In the genomic region with DNA sequence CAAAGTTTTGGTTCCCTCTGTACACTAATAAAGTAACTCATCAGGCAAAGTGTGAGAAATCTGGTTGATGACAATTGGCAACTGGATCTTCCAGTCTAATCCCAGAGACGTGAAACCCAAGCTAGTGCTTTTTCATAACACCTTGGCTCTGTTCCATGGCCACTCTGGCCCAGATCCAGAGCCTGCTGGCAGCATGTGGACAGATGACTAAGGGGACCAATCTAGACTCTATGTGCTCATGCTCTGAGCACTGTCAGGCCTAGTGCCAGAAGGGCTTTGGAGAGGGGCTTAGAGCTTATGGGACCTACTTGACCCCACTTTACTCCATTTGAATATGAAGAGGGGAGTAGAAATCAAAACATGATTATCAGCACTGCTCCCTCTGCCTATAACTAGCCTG, we compare ENCODE assay signal across 8 mouse cellular contexts. TPM values are rescaled to one million over a fixed set of nuclear protein-coding genes. Genes with fewer than 3 reads are reported as not detected.
DNase-seq lines count a peak whose midpoint lies in the region; ATAC-seq and TF ChIP-seq lines count a peak whose summit lies in the region.

No protein-coding gene starts in this region.

- peak; percentile 56 for DNase-seq in MEL (ENCODE audit: low read depth, low spot score)
- DNase-seq in adrenal gland, postnatal 14 days: peak; percentile 96
- peak; percentile 97 for DNase-seq in heart, postnatal 10 days
- peak; percentile 73 for DNase-seq in layer of hippocampus, postnatal 14 days (ENCODE audit: low spot score in 2 of 2)
- peak; percentile 61 to 70 for DNase-seq in spleen, postnatal 4 days (ENCODE audit: low spot score in 2 of 2)
- no peak for DNase-seq in yolk sac, embryonic 10.5 days (ENCODE audit: low spot score)

- peaks cover 5% of the 10 kb centered on the region for H3K79me2 ChIP-seq in MEL (ENCODE audit: control insufficient read depth, insufficient read depth, low read length, poor library complexity)

- H3K9me3 ChIP-seq in MEL (replicated peaks; ENCODE audit: insufficient read depth, low read length): no peaks in the 10 kb centered on the region
- no peaks in the 10 kb centered on the region for H3K9me3 ChIP-seq in forebrain, embryonic 15.5 days

- peak; percentile 93 for ATAC-seq in forebrain, embryonic 15.5 days (replicated peaks)
- ATAC-seq in megakaryocyte progenitor cell, adult 5-6 weeks (replicated peaks; ENCODE audit: poor library complexity): peak; percentile 54

- TF ChIP-seq CTCF in MEL (IDR thresholded peaks at IDR 0.05 in 2 of 3, conservative IDR thresholded peaks at IDR 0.05 in 1 of 3; ENCODE audit: control insufficient read depth in 1 of 3, insufficient read depth in 1 of 3, low read depth in 2 of 3, low read length in 3 of 3, poor library complexity in 1 of 3, severe bottlenecking in 1 of 3): no peak

- no peak overlapping the region for H3K4me2 ChIP-seq in forebrain, embryonic 15.5 days (replicated peaks)

- no peaks in the 10 kb centered on the region for H3K27me3 ChIP-seq in MEL (ENCODE audit: control insufficient read depth in 1 of 2, insufficient read depth in 2 of 2, low read length in 2 of 2)
- no peaks in the 10 kb centered on the region for H3K27me3 ChIP-seq in forebrain, embryonic 15.5 days

- no peak for TF ChIP-seq RAD21 in MEL (IDR thresholded peaks at IDR 0.05; ENCODE audit: low read depth, low read length)

- H3K4me1 ChIP-seq in MEL (ENCODE audit: control insufficient read depth in 1 of 2, insufficient read depth in 2 of 2, low read length in 2 of 2): no peaks in the 10 kb centered on the region; a peak in 1 of 4 replicates
- peaks cover 44% of the 10 kb centered on the region for H3K4me1 ChIP-seq in forebrain, embryonic 15.5 days

- 0% methylated on average over 1 of the region's 1 CpGs for WGBS in forebrain, embryonic 15.5 days

- H3K36me3 ChIP-seq in MEL (ENCODE audit: control insufficient read depth in 1 of 2, insufficient read depth in 2 of 2, low read length in 2 of 2): peaks cover 8 to 38% of the 10 kb centered on the region in 2 experiments
- peaks cover 15% of the 10 kb centered on the region; the same call in 1 of the 2 replicates for H3K36me3 ChIP-seq in forebrain, embryonic 15.5 days

- intact Hi-C loops in heart, postnatal 10 days (cut with DNase I): no loop called here

- H3K9ac ChIP-seq in MEL (ENCODE audit: control insufficient read depth, low read depth, low read length, poor library complexity, severe bottlenecking): no peak overlapping the region
- no peak overlapping the region for H3K9ac ChIP-seq in forebrain, embryonic 15.5 days (replicated peaks)

- TF ChIP-seq POLR2A in MEL (IDR thresholded peaks at IDR 0.05; ENCODE audit: control insufficient read depth in 1 of 2, insufficient read depth in 1 of 2, low read depth in 1 of 2, low read length in 2 of 2, poor library complexity in 1 of 2): no peak

- H3K4me3 ChIP-seq in MEL (ENCODE audit: control insufficient read depth in 1 of 2, insufficient read depth in 1 of 2, low read depth in 2 of 2, low read length in 2 of 2): no peak overlapping the region
- no peak overlapping the region for H3K4me3 ChIP-seq in forebrain, embryonic 15.5 days

- H3K27ac ChIP-seq in MEL (ENCODE audit: control insufficient read depth, low read depth, low read length): no peak overlapping the region
- H3K27ac ChIP-seq in forebrain, embryonic 15.5 days (replicated peaks): peak overlapping the region; percentile 51; the same call in 1 of the 2 replicates

- TF ChIP-seq EP300 in MEL (IDR thresholded peaks at IDR 0.05; ENCODE audit: low read depth in 1 of 2, low read length in 2 of 2): no peak

TF ChIP-seq in MEL, 35 proteins besides CTCF, POLR2A, EP300 and RAD21:
- no peak for TF ChIP-seq GATA1 (IDR thresholded peaks at IDR 0.05; ENCODE audit: low read depth, low read length)
- no peak for TF ChIP-seq ZMIZ1 (IDR thresholded peaks at IDR 0.05; ENCODE audit: low read depth, low read length)
- TF ChIP-seq MXI1 (IDR thresholded peaks at IDR 0.05; ENCODE audit: low read depth, low read length): no peak
- no peak for TF ChIP-seq ZNF384 (IDR thresholded peaks at IDR 0.05; ENCODE audit: low read depth, low read length)
- TF ChIP-seq SIN3A (IDR thresholded peaks at IDR 0.05; ENCODE audit: low read length): no peak
- TF ChIP-seq TAL1 (IDR thresholded peaks at IDR 0.05; ENCODE audit: low read length): no peak
- no peak for TF ChIP-seq HCFC1 (IDR thresholded peaks at IDR 0.05; ENCODE audit: low read depth, low read length)
- no peak for TF ChIP-seq MYB (IDR thresholded peaks at IDR 0.05; ENCODE audit: low read depth, low read length)
- TF ChIP-seq SMC3 (IDR thresholded peaks at IDR 0.05; ENCODE audit: low read depth, low read length): no peak
- no peak for TF ChIP-seq GABPA (IDR thresholded peaks at IDR 0.05; ENCODE audit: low read depth, low read length)
- TF ChIP-seq POLR2AphosphoS5 (IDR thresholded peaks at IDR 0.05; ENCODE audit: borderline replicate concordance, low read depth, low read length): no peak
- no peak for TF ChIP-seq JUND (IDR thresholded peaks at IDR 0.05; ENCODE audit: low read depth, low read length)

RNA-seq across cellular contexts. Expression of gene Eef1akmt1, which starts 36.1 kb away (rescaled TPM):
- total RNA-seq in MEL (2012; rRNA removed): 40.6 and 44.0 TPM in 2 replicates
- polyA plus RNA-seq in MEL (2012; ENCODE audit: insufficient read depth in 1 of 2, insufficient read length in 2 of 2, low read depth in 1 of 2, low replicate concordance in 2 of 2, missing spikeins in 1 of 2): 10 to 100 TPM in 1 of 2 experiments, not detected in 1; 51.0 TPM
- total RNA-seq in adrenal gland, postnatal 14 days (2021): 26.2 and 34.2 TPM in 2 replicates
- polyA plus RNA-seq in forebrain, embryonic 15.5 days (2015; fragmentation: Nextera tagmentation; extraction: Ambion mirVana): 87.1 and 103 TPM in 2 replicates
- 10 to 100 TPM; 32.4 to 32.6 TPM for total RNA-seq in heart, postnatal 10 days (2021)
- 10 to 100 TPM; 32.7 to 34.0 TPM for total RNA-seq in layer of hippocampus, postnatal 14 days (2021)
- total RNA-seq in megakaryocyte progenitor cell, adult 5-6 weeks (2015): 43.6 and 49.5 TPM in 2 replicates
- 14.0 and 24.2 TPM in 2 replicates for total RNA-seq in megakaryocyte progenitor cell, adult 5-6 weeks (2017)

RNA-seq across cellular contexts. Expression of gene Xpo4, which starts 57.7 kb away (rescaled TPM):
- 45.6 and 46.5 TPM in 2 replicates for total RNA-seq in MEL (2012; rRNA removed)
- polyA plus RNA-seq in MEL (2012; ENCODE audit: insufficient read depth in 1 of 2, insufficient read length in 2 of 2, low read depth in 1 of 2, low replicate concordance in 2 of 2, missing spikeins in 1 of 2): 10 to 100 TPM in 1 of 2 experiments, not detected in 1; 32.3 TPM
- 28.2 and 30.0 TPM in 2 replicates for total RNA-seq in adrenal gland, postnatal 14 days (2021)
- 14.9 and 15.7 TPM in 2 replicates for polyA plus RNA-seq in forebrain, embryonic 15.5 days (2015; fragmentation: Nextera tagmentation; extraction: Ambion mirVana)
- total RNA-seq in heart, postnatal 10 days (2021): 10 to 100 TPM; 16.6 to 19.1 TPM
- total RNA-seq in layer of hippocampus, postnatal 14 days (2021): 10 to 100 TPM; 13.0 to 14.1 TPM
- 37.2 and 38.5 TPM in 2 replicates for total RNA-seq in megakaryocyte progenitor cell, adult 5-6 weeks (2015)
- total RNA-seq in megakaryocyte progenitor cell, adult 5-6 weeks (2017): 31.2 and 43.2 TPM in 2 replicates
